Mouse (Mus musculus): ENCODE results near the gene Cntnap5b. TPM values are rescaled to one million over a fixed set of nuclear protein-coding genes. Genes with fewer than 3 reads are reported as not detected.
"Not testable (repeated sequence)": the region's sequence is repeated elsewhere in the genome, so short reads cannot be mapped to it uniquely, and the experiment has no call there.

The Cntnap5b gene
- polyA plus RNA-seq, 1 experiment: 56.1 TPM

DNA sequence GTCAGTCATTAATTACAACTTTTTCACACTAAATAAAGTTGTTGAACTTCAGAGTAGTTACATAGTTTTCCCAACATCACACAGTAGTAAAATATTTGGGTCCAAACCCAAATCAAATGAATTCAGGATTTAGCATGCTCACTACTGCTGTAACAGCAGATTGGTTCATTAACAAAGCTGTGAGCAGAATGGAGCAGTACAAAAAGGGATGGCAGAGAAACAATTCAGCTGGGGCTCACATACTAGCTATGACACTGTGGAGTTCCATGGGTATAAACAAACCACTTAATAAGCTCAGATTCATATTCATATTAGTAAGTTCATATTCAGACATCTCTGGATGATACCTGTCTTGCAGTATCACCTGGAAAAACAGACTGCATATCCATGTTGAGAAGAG is 170.9 kb downstream of the Cntnap5b start:
- no peaks in the 10 kb centered on the region for H3K4me1 ChIP-seq (ENCODE audit: control insufficient read depth, insufficient read depth, low read length)
- no peak overlapping the region for H3K27ac ChIP-seq (ENCODE audit: control insufficient read depth, insufficient read depth, low read depth, low read length)
- H3K4me3 ChIP-seq (ENCODE audit: control insufficient read depth, low read depth, low read length): no peak overlapping the region
- no peaks in the 10 kb centered on the region for H3K27me3 ChIP-seq (ENCODE audit: control insufficient read depth, insufficient read depth, low read length)
- H3K36me3 ChIP-seq (ENCODE audit: control insufficient read depth, insufficient read depth, low read length): no peaks in the 10 kb centered on the region
- TF ChIP-seq CTCF (IDR thresholded peaks at IDR 0.05; ENCODE audit: control insufficient read depth, insufficient read depth, insufficient replicate concordance, low read depth, low read length) (no peak), POLR2A (IDR thresholded peaks at IDR 0.05; ENCODE audit: control insufficient read depth, low read depth, low read length) (no peak)

- TF ChIP-seq CTCF (IDR thresholded peaks at IDR 0.05; ENCODE audit: control insufficient read depth, insufficient read depth, insufficient replicate concordance, low read depth, low read length) (no peak), POLR2A (IDR thresholded peaks at IDR 0.05; ENCODE audit: control insufficient read depth, low read depth, low read length) (no peak)
- Histone ChIP-seq H3K4me1 (ENCODE audit: control insufficient read depth, insufficient read depth, low read length) (no peaks in the 10 kb centered on the region), H3K27ac (ENCODE audit: control insufficient read depth, insufficient read depth, low read depth, low read length) (no peak overlapping the region), H3K36me3 (ENCODE audit: control insufficient read depth, insufficient read depth, low read length) (no peaks in the 10 kb centered on the region), H3K4me3 (ENCODE audit: control insufficient read depth, low read depth, low read length) (no peak overlapping the region), H3K27me3 (ENCODE audit: control insufficient read depth, insufficient read depth, low read length) (no peaks in the 10 kb centered on the region)
Observed at GRCm38 (mm10) chr1:99959428-99959987, 186.9 kb downstream of the Cntnap5b start.

DNA sequence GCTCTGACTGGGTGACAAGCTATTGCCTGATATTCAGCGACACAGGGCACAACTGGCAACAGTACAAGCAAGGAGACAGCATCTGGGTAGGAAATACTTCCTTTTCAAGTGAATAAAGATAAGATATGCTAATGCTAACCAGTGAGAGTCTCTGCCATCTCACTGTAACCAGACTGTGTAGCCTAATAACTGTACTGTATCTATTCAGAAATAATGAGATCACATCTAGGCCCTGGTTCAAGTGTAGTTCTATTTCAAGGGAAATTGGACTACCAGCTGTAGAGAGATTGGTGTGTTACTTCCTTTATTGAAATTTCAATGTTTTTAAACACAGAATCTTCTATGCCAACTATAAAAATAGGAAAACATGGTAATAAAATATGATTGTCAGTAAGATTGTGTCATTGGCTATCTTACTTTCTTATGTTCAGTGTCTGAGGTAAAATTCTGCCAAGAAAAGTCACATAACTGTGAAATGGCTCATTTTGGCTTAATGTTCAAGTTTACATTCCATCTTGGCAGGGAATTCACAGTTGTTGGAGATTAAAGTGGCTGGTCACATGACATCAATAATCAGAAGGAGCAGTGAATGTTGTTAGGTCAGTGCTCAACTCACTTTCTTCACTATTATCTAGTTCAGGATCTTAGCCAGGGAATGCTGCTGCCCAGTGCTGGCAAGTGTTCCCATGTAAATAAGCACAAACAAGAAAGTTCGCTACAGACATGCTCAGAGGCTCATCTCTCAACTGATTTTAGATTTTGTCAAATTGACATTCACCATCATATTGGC is 194.9 kb downstream of the Cntnap5b start:
- Histone ChIP-seq H3K27ac (ENCODE audit: control insufficient read depth, insufficient read depth, low read depth, low read length) (no peak overlapping the region), H3K36me3 (ENCODE audit: control insufficient read depth, insufficient read depth, low read length) (no peaks in the 10 kb centered on the region), H3K4me1 (ENCODE audit: control insufficient read depth, insufficient read depth, low read length) (no peaks in the 10 kb centered on the region), H3K4me3 (ENCODE audit: control insufficient read depth, low read depth, low read length) (no peak overlapping the region), H3K27me3 (ENCODE audit: control insufficient read depth, insufficient read depth, low read length) (no peaks in the 10 kb centered on the region)
- no peak for TF ChIP-seq CTCF (IDR thresholded peaks at IDR 0.05; ENCODE audit: control insufficient read depth, insufficient read depth, insufficient replicate concordance, low read depth, low read length)
- no peak for TF ChIP-seq POLR2A (IDR thresholded peaks at IDR 0.05; ENCODE audit: control insufficient read depth, low read depth, low read length)

- H3K36me3 ChIP-seq (ENCODE audit: control insufficient read depth, insufficient read depth, low read length): no peaks in the 10 kb centered on the region
- TF ChIP-seq CTCF (IDR thresholded peaks at IDR 0.05; ENCODE audit: control insufficient read depth, insufficient read depth, insufficient replicate concordance, low read depth, low read length) (no peak), POLR2A (IDR thresholded peaks at IDR 0.05; ENCODE audit: control insufficient read depth, low read depth, low read length) (no peak)
- no peaks in the 10 kb centered on the region for H3K27me3 ChIP-seq (ENCODE audit: control insufficient read depth, insufficient read depth, low read length)
- H3K27ac ChIP-seq (ENCODE audit: control insufficient read depth, insufficient read depth, low read depth, low read length): no peak overlapping the region
- no peak overlapping the region for H3K4me3 ChIP-seq (ENCODE audit: control insufficient read depth, low read depth, low read length)
- H3K4me1 ChIP-seq (ENCODE audit: control insufficient read depth, insufficient read depth, low read length): no peaks in the 10 kb centered on the region
Observed at GRCm38 (mm10) chr1:99970184-99971086, 197.9 kb downstream of the Cntnap5b start.

DNA sequence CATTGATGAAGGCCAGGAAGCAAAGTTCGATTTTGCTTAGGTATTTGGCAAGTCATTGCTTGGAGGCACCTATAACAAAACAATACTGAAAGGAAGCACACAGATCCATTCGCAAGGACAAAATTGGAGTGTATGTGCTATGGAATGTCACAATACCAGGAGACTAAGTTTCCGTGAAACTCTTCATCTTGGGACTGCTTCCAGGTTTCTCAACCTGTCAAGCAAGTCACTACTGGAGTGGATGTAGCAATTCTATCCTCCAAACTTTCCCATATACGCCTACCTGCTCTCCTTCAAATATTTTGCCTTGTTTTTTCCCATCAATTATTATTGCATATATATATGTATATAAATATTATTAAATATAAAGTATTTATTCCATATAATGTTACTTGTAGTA is 228.7 kb downstream of the Cntnap5b start:
- not testable (repeated sequence) for H3K36me3 ChIP-seq (ENCODE audit: control insufficient read depth, insufficient read depth, low read length)

DNA sequence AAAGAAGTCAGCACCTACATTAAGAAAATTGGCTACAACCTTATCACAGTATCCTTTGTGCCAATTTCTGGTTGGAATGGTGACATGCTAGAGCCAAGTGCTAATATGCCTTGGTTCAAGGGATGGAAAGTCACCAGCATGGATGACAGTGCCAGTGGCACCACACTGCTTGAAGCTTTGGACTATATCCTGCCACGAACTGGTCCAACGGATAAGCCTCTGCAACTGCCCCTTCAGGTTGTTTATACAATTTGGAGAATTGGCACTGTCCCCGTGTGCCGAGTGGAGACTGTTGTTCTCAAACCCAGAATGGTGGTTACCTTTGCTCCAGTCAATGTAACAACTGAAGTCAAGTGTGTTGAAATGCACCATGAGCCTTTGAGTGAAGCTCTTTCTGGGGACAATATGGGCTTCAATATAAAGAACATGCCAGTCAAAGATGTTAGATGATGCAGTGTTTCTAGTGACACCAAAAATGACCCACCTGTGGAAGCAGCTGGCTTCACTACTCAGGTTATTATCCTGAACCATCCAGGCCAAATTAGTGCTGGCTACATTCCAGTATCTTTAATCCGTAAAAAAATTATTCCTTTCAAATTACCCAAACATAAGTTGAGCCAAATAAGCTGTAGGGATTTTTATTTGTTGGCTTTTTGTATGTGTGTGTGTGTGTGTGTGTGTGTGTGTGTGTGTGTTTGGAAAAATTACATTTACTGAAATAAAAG is 233.6 kb downstream of the Cntnap5b start:
- Histone ChIP-seq H3K4me3 (ENCODE audit: control insufficient read depth, low read depth, low read length) (no peak overlapping the region), H3K27me3 (ENCODE audit: control insufficient read depth, insufficient read depth, low read length) (no peaks in the 10 kb centered on the region), H3K4me1 (ENCODE audit: control insufficient read depth, insufficient read depth, low read length) (no peaks in the 10 kb centered on the region), H3K27ac (ENCODE audit: control insufficient read depth, insufficient read depth, low read depth, low read length) (no peak overlapping the region), H3K36me3 (ENCODE audit: control insufficient read depth, insufficient read depth, low read length) (no peaks in the 10 kb centered on the region)
- TF ChIP-seq POLR2A (IDR thresholded peaks at IDR 0.05; ENCODE audit: control insufficient read depth, low read depth, low read length) (no peak), CTCF (IDR thresholded peaks at IDR 0.05; ENCODE audit: control insufficient read depth, insufficient read depth, insufficient replicate concordance, low read depth, low read length) (no peak)

More for the DNA sequence above, 228.7 kb downstream of the Cntnap5b start:
- H3K27ac ChIP-seq (ENCODE audit: control insufficient read depth, insufficient read depth, low read depth, low read length); H3K27me3 ChIP-seq (ENCODE audit: control insufficient read depth, insufficient read depth, low read length); H3K4me1 ChIP-seq (ENCODE audit: control insufficient read depth, insufficient read depth, low read length); H3K4me3 ChIP-seq (ENCODE audit: control insufficient read depth, low read depth, low read length): not testable (repeated sequence)

DNA sequence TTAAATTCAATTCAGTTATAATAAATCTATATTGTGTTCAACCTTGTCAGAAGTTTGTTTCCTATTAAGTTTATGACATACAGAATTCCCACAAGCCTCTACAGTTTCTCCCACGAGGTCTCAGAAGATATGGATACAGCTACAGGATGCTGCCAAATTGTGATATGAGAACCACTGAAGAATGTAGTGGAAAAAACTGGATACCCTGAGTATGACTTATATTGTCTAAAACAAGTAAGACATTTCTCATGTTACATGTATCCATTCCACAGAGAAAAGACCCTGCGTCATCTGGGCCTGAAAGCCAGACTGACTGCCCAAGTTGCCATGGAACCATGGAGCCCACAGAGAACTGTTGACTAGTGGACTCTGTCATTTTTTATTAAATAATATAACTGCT is 269.2 kb downstream of the Cntnap5b start:
- TF ChIP-seq CTCF (IDR thresholded peaks at IDR 0.05; ENCODE audit: control insufficient read depth, insufficient read depth, insufficient replicate concordance, low read depth, low read length) (no peak), POLR2A (IDR thresholded peaks at IDR 0.05; ENCODE audit: control insufficient read depth, low read depth, low read length) (no peak)
- no peaks in the 10 kb centered on the region for H3K36me3 ChIP-seq (ENCODE audit: control insufficient read depth, insufficient read depth, low read length)
- H3K4me3 ChIP-seq (ENCODE audit: control insufficient read depth, low read depth, low read length): no peak overlapping the region
- no peaks in the 10 kb centered on the region for H3K4me1 ChIP-seq (ENCODE audit: control insufficient read depth, insufficient read depth, low read length)
- H3K27me3 ChIP-seq (ENCODE audit: control insufficient read depth, insufficient read depth, low read length): no peaks in the 10 kb centered on the region
- no peak overlapping the region for H3K27ac ChIP-seq (ENCODE audit: control insufficient read depth, insufficient read depth, low read depth, low read length)
